Mouse (Mus musculus): Measurements from ENCODE around the gene Bmf.

Gene Bmf

DNA sequence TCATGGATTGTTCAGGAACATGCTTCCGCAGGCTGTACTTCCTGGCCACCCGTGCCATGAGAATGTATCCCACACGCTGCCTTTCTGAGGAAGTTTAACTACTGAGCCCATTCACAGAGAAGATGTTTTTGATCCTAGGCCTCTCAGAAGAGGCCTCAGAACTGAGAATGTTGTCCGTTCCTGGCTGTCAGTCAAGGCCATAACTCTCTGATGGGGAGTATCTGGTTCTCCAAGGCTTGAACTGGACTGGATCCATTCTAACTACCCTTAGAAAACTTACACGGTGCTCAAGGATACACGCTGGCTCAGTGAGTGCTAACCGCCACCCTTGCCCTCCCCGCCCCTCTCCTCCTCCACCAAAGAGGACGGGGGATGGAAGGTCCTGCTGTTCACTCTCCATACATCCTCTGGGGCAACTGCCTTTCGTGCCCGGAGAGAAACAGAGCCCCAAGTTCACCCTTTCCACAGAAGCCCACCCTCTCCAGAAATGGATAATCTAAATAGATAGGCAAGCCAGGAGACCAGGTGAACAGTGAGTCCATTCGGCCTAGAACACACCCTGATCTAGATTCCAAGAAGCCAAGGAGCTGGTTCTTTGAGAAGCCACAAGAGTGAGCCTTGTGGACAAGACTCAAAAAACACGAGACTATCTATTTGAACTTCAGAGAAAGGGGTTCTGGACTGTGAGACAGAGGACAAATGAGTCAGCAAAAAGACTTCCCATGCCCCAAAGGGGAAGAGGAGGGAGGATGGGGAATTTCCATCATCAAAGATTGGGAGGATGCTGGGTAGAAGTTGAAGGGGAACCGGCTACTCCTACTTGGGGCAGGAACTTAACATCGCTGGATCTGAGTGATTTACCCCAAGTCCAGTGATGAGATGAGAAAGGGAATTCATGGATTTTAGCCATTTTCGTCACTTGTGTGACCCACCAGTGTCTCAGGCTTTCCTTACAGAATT, 36.8 kb downstream of the Bmf start:
- no peak for DNase-seq (ENCODE audit: low read depth, low spot score)

DNA sequence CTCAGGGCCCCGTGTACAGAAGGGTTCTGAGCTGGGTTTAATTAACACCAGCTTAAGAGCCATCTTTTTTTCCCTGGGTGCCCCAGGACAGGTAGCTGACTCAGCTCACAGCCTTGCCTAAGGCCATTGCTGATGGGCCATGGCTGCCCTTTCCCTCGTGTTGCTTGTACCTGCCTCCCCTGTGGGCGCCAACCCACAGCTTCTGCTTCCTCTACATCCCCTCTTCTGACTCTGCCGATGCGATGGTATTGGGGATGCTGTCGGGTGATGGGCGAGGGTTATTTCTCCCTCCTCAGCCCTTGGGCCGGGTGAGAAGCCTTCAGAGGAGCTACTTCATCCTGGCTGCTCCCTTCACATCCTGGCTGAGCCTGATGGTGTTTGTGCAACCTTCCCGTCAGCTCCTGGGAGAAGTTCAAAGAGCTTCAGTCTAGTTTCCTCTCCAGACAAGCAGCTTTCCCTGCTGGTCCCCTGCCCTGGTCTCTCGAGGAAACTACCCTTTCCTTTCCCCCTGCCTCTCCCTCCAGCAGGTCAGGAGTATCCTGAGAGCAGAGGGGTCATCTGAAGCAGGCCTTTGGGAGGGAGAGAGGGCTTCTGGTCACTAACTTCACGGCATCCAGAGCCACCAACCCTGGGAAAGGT, 37.6 kb downstream of the Bmf start:
- no peak for DNase-seq (ENCODE audit: low read depth, low spot score)

DNA sequence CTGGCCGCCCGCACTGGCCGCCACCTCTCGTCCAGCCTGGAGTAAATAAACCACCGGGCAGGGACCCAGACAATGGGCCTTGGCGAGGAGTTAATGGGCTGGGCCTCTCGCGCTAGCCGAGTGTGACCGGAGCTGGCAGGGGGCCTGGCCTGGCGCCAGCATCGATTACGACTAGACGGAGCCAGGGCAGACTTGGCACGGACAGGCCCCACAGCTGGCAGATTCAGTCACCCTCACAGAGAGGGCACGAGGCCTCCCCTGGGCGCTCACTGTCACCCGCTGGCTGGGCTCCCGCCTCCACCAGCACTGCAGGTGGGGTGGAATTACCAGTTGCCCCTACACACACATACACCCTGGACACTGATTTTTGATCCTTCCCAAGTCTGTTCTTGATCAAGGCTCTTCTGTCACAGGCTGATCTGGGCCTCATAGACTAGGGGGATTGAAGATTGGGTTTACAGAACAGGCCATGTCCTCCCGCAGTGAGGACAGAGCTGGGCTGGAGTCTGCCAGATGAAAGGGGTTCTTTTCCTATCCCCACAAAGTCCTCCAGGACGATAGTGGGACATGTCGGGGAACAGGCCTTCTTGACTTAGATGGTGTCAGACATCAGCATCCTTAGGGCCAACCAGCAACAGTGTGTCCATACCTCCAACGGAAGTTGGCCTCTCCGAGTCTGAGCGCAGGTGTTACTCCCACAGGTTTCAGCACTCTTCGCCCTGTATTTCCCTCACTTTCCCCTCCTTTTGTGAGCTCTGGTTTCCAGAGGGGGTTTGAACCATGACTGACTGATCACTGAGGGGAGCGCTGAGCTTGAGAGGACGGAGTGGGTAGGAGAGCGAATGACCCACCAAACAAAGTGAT, 38.8 kb downstream of the Bmf start:
- DNase-seq (ENCODE audit: low read depth, low spot score), result peak; percentile 46

DNA sequence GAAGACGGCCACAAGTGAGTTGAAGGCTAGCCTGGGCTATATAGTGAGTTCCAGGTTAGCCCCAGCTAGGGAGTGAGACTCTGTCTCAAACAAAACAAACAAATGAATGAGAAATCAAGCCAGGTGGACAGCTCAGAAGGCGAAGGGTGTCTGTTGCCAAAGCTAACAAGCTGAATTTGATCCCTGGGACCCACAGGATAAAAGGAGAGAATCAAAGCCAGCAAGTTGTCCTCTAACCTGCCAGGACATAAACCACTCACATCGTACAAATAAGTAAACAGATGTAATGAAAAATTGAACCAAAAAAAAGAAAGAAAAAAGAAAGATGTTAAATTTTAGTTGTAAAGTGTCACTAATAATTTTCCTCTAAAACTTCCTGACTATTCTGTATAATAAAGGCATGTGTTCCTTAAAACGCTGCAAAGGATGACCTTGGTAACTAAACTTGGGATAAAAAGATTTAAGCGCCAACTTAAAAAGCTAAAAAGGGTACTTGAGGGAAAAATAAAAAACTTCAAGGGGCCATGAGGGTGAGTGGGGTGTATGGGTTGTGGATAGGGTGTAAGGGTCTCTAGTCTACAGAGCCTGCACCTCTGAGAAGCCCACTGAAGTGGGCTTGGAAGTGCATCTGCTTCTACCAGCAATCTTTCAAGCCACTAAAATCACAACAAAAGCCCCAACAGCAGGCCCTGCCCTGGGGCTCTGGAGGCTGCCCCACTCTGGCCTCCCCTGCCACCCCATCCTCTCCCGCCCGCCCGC, 39.6 kb downstream of the Bmf start:
- DNase-seq (ENCODE audit: low read depth, low spot score), result no peak

GRCm38 (mm10) chr2:118507126-118507525, 42.4 kb downstream of the Bmf start:
- no peak for DNase-seq (ENCODE audit: low read depth, low spot score)

DNA sequence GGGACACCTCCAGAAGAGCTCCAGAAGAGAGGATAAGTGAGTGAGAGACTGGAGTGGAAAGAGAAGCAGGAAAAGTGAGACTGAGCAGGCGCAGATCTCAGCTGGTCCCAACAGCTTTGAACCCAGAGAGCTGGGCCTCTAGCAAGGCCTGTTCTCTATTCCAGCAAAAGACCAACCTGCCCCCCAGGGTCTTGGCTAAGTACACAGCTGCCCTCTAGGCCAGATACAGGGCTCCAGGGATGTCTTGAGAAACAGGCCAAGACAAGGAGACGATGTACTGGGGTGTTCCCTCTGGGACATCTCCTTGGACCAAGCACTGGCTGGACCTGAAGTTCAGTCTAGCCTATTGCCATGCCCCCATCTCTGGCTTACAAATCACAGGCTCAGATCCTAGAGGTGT, 49.3 kb downstream of the Bmf start:
- DNase-seq (ENCODE audit: low read depth, low spot score), result no peak

DNA sequence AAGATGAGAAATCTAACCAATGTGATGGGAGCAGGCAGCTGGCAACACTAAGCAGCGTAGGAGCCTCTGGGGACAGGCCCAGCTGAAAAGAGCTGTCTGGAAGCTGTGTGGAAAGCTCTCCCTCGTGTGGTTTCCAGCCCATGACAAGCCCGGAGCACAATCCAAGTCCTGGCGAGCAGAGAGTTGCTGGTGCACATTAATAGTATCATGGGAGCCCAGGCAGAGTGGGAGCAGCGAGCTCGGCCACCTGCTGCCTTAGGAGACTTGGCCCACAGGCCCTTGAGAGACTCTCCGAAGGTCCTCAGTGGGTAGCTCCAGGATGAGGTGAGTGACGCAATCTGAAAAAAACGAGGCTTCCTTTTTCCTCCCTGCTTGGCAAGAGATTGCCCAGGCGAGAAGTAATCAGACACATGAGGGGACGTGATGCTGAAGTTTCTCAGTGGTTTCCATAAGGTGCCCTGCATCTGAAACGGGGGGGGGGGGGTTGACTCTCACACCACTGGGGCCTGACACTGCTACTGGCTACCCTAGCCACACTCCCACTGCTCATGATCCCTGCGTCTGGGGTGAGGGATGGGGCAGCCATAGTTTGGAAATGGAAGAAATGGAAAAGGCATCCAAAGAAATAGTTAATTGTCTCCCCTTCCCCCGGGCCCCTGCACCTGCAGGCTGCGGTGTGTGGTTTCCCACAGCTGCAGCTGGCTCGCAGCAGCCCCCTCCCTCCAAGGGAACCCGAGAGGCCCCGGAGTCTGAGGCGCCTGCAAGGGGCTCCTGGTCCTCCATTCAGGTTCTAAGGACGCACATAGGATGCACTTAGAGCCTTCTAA, 50.1 kb downstream of the Bmf start:
- DNase-seq (ENCODE audit: low read depth, low spot score), result no peak

DNA sequence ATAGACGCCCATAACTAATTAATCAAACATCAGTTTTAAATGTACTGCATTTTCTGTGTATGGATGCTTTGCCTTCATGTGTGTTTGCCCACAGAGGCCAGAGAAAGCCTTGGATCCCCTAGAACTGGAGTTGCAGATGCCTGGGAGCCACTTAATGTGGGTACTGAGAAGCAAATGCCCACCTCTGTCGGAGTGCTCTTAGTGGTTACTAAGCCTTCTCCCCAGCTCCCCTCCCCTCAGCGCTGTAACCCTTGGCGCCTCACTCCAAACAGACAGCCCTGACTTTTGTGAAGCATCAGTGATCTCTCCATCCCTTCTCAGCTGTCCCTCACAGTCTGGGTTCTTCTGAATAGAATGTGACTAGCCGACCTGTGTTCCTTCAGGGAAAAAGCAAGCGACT, 51.0 kb downstream of the Bmf start:
- no peak for DNase-seq (ENCODE audit: low read depth, low spot score)

DNA sequence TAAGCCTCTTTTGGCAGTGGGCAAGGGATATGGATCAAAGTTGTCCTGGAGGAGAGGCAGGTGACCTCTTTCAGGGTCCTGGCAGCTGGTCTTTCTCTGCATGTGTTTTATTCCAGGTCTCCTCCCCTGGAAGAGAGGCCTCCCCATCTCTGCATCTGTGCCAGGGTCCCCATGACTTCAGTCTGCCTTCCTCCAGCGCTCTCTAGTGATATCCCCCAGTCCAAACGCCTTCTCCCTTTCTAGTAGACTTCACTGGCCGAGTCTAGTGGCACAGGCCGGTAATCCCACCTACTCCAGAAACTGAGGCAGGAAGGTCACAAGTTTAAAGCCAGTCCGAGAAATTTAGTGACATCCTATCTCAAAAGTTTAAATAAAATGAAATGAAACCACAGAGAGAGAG, 51.6 kb downstream of the Bmf start:
- no peak for DNase-seq (ENCODE audit: low read depth, low spot score)

DNA sequence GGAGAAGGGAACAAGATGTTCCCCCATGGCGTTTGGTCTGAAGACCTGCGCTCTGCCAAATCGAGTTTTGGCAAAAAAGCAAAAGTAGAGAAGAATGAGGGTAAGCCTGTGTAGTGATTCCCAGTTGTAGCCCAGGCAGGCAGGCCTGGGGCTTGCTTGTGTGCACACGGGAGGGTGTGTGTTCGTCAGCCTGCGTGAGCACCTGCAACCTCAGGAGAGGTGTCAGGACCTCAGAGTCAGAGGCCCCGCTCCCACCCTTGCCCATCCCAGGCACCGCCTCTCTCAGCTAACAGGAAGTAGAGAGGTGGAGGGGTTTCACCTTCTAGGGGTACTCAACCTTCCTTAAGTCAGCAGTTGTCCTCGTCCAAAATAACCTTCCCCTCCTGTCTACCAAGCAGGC, 54.5 kb downstream of the Bmf start:
- no peak for DNase-seq (ENCODE audit: low read depth, low spot score)

- no peak for DNase-seq (ENCODE audit: low read depth, low spot score)
Observed at GRCm38 (mm10) chr2:118491741-118492395, 57.6 kb downstream of the Bmf start.

- no peak for DNase-seq (ENCODE audit: low read depth, low spot score)
Observed at GRCm38 (mm10) chr2:118491281-118491731, 58.2 kb downstream of the Bmf start.

DNA sequence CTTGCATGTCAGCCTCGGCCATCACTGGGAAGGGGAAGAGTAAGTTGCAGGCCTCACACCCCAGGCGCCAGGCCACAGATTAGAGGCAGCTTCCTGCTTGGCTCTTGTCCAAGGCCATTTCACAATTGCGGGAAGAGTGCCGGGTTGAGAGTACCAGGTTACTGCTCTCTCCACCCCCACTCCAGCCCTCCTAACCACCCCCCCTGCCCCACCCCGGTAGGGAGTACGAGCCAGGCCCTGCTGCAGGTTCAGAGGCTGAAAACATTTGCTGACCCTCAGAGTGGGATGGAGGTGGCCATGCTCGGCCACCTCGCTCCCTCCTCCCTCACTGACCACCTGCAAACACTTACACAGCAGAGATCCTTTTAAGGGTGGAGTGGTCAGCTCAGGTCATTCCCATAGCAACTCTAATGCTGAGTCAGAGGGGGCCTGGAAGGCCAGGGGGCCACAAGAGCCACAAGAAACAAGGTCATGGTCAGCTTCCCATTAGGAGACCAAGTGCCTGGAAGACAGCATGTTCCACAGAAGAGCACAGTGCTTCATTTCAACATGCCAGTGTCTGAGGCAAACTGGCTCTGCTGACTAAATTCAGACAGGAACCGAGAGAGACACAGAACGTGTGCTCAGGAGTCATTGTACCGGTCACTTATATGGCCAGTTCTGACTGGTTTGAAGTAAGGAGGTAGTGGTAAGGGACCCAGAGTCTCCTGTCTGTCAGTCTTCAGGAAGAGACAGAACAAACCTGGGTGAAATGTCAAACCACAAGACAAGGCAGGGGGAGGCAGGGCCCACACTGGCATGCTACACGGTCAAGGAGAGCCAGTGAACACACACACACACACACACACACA, 59.0 kb downstream of the Bmf start:
- no peak for DNase-seq (ENCODE audit: low read depth, low spot score)

DNA sequence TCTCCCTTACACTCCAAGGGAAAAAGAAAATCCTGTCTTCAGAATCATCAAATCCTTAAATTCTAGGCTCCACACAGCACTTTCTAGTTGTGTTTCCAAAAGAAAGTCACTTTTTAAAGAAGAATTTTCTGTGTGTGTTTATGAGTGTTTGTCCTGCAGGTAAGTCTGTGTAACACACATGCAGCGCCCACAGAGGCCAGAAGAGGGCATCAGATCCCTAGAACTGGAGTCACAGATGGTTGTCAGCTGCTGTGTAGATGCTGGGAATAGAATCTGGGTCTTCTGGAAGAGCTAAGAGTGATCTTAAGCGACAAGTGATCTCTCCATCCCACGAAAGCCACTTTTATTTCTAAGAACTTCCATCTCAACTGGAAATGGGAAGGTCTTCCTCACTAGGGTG, 61.7 kb downstream of the Bmf start:
- no peak for DNase-seq (ENCODE audit: low read depth, low spot score)

- DNase-seq (ENCODE audit: low read depth, low spot score), result no peak
Observed at GRCm38 (mm10) chr2:118486933-118487332, 62.6 kb downstream of the Bmf start.

DNA sequence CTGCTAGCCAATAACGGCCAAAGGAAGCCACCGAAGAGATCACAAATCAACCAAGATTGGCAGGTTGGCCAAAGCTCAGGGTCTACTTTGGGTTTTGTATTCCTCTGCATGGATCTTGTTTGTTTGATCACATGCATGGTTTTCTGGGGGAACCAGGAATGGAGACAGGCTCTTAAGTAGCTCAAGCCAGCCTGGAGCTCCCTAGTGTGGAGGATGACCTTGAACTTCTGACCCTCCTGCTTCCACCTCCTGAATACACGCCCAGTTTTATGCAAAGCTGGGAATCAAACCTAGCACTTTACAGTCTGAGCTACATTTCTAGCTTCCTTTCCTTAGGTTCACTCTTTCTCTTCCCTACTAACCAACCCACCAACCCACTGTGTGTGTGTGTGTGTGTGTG, 64.1 kb downstream of the Bmf start:
- DNase-seq (ENCODE audit: low read depth, low spot score), result no peak

GRCm38 (mm10) chr2:118484386-118484898, 65.0 kb downstream of the Bmf start:
- DNase-seq (ENCODE audit: low read depth, low spot score), result no peak

- DNase-seq (ENCODE audit: low read depth, low spot score), result no peak
Observed at GRCm38 (mm10) chr2:118483032-118483431, 66.5 kb downstream of the Bmf start.

DNA sequence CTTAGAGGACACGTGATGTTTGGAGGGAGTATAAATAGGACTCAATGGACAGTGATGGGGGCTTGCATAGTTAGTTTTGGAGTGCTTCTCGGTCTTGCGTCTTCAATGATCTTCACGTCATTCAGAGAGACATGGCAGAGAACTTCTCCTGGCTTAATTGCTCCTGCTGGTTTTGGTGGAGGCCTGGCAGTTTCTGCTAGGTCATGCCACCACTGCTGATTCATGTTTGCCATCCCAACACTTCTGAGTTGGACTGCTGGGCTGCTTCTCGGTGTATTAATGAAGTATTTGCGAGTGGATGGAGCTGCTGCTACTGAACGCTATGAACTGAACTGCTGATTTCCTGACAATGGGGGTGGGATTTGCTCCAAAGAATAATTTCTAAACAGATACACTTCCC, 68.6 kb downstream of the Bmf start:
- no peak for DNase-seq (ENCODE audit: low read depth, low spot score)
